Mouse (Mus musculus): ENCODE data around the gene Dync1i1. TPM values are rescaled to one million over a fixed set of nuclear protein-coding genes. Genes with fewer than 3 reads are reported as not detected.

The Dync1i1 gene
- polyA plus RNA-seq, 1 experiment = 0.20 TPM

GRCm38 (mm10) chr6:5832838-5833237, 107.4 kb downstream of the Dync1i1 start:
- Histone ChIP-seq H3K4me3 (replicated peaks; ENCODE audit: extremely low read depth, low read depth, low read length) (no peak overlapping the region), H3K4me1 (ENCODE audit: control insufficient read depth, insufficient read depth, low read length) (no peaks in the 10 kb centered on the region)
- WGBS = 95% methylated on average over 2 of the region's 2 CpGs
- TF ChIP-seq CTCF (IDR thresholded peaks at IDR 0.05; ENCODE audit: insufficient read depth, low read length) (no peak), POLR2A (IDR thresholded peaks at IDR 0.05; ENCODE audit: borderline replicate concordance, extremely low read depth, low read depth, low read length) (no peak)
- no peak for DNase-seq

- WGBS = 76% methylated on average over 5 of the region's 5 CpGs
- Histone ChIP-seq H3K4me1 (ENCODE audit: control insufficient read depth, insufficient read depth, low read length) (no peaks in the 10 kb centered on the region), H3K4me3 (replicated peaks; ENCODE audit: extremely low read depth, low read depth, low read length) (no peak overlapping the region)
- no peak for TF ChIP-seq CTCF (IDR thresholded peaks at IDR 0.05; ENCODE audit: insufficient read depth, low read length)
- TF ChIP-seq POLR2A (IDR thresholded peaks at IDR 0.05; ENCODE audit: borderline replicate concordance, extremely low read depth, low read depth, low read length) = no peak
- DNase-seq = no peak
Measured at GRCm38 (mm10) chr6:5842466-5842865, 117.0 kb downstream of the Dync1i1 start.

GRCm38 (mm10) chr6:5846154-5846553, 120.7 kb downstream of the Dync1i1 start:
- TF ChIP-seq POLR2A (IDR thresholded peaks at IDR 0.05; ENCODE audit: borderline replicate concordance, extremely low read depth, low read depth, low read length) (no peak), CTCF (IDR thresholded peaks at IDR 0.05; ENCODE audit: insufficient read depth, low read length) (no peak)
- no peak overlapping the region for H3K4me3 ChIP-seq (replicated peaks; ENCODE audit: extremely low read depth, low read depth, low read length)
- 93% methylated on average over 5 of the region's 5 CpGs for WGBS
- H3K4me1 ChIP-seq (ENCODE audit: control insufficient read depth, insufficient read depth, low read length) = no peaks in the 10 kb centered on the region
- DNase-seq = no peak

- TF ChIP-seq CTCF (IDR thresholded peaks at IDR 0.05; ENCODE audit: insufficient read depth, low read length) (no peak), POLR2A (IDR thresholded peaks at IDR 0.05; ENCODE audit: borderline replicate concordance, extremely low read depth, low read depth, low read length) (no peak)
- DNase-seq = no peak
- Histone ChIP-seq H3K4me1 (ENCODE audit: control insufficient read depth, insufficient read depth, low read length) (peaks cover 2% of the 10 kb centered on the region), H3K4me3 (replicated peaks; ENCODE audit: extremely low read depth, low read depth, low read length) (no peak overlapping the region)
- 85% methylated on average over 12 of the region's 12 CpGs for WGBS
Measured at GRCm38 (mm10) chr6:5854048-5854836, 128.8 kb downstream of the Dync1i1 start.

- TF ChIP-seq POLR2A (IDR thresholded peaks at IDR 0.05; ENCODE audit: borderline replicate concordance, extremely low read depth, low read depth, low read length) (no peak), CTCF (IDR thresholded peaks at IDR 0.05; ENCODE audit: insufficient read depth, low read length) (no peak)
- Histone ChIP-seq H3K4me1 (ENCODE audit: control insufficient read depth, insufficient read depth, low read length) (peaks cover 2% of the 10 kb centered on the region), H3K4me3 (replicated peaks; ENCODE audit: extremely low read depth, low read depth, low read length) (no peak overlapping the region)
- no peak for DNase-seq
- 41% methylated on average over 6 of the region's 6 CpGs for WGBS
Measured at GRCm38 (mm10) chr6:5855526-5855925, 130.1 kb downstream of the Dync1i1 start.

- TF ChIP-seq CTCF (IDR thresholded peaks at IDR 0.05; ENCODE audit: insufficient read depth, low read length) = peak; percentile 56
- no peak for TF ChIP-seq POLR2A (IDR thresholded peaks at IDR 0.05; ENCODE audit: borderline replicate concordance, extremely low read depth, low read depth, low read length)
- peak; percentile 22 for DNase-seq
- WGBS = 9% methylated on average over 12 of the region's 12 CpGs
- peaks cover 2% of the 10 kb centered on the region for H3K4me1 ChIP-seq (ENCODE audit: control insufficient read depth, insufficient read depth, low read length)
- H3K4me3 ChIP-seq (replicated peaks; ENCODE audit: extremely low read depth, low read depth, low read length) = no peak overlapping the region
Measured at GRCm38 (mm10) chr6:5858371-5858770, 132.9 kb downstream of the Dync1i1 start.

- peaks cover 2% of the 10 kb centered on the region for H3K4me1 ChIP-seq (ENCODE audit: control insufficient read depth, insufficient read depth, low read length)
- no peak for TF ChIP-seq POLR2A (IDR thresholded peaks at IDR 0.05; ENCODE audit: borderline replicate concordance, extremely low read depth, low read depth, low read length)
- no peak for TF ChIP-seq CTCF (IDR thresholded peaks at IDR 0.05; ENCODE audit: insufficient read depth, low read length)
- no peak for DNase-seq
- 39% methylated on average over 20 of the region's 20 CpGs for WGBS
- no peak overlapping the region for H3K4me3 ChIP-seq (replicated peaks; ENCODE audit: extremely low read depth, low read depth, low read length)
Measured at GRCm38 (mm10) chr6:5858901-5859598, 133.6 kb downstream of the Dync1i1 start.

- no peak overlapping the region for H3K4me3 ChIP-seq (replicated peaks; ENCODE audit: extremely low read depth, low read depth, low read length)
- no peak for DNase-seq
- 40% methylated on average over 8 of the region's 8 CpGs for WGBS
- TF ChIP-seq CTCF (IDR thresholded peaks at IDR 0.05; ENCODE audit: insufficient read depth, low read length) (no peak), POLR2A (IDR thresholded peaks at IDR 0.05; ENCODE audit: borderline replicate concordance, extremely low read depth, low read depth, low read length) (no peak)
- peaks cover 2% of the 10 kb centered on the region for H3K4me1 ChIP-seq (ENCODE audit: control insufficient read depth, insufficient read depth, low read length)
Measured at GRCm38 (mm10) chr6:5859630-5860029, 134.2 kb downstream of the Dync1i1 start.

GRCm38 (mm10) chr6:5866091-5866490, 140.7 kb downstream of the Dync1i1 start:
- Histone ChIP-seq H3K4me3 (replicated peaks; ENCODE audit: extremely low read depth, low read depth, low read length) (no peak overlapping the region), H3K4me1 (ENCODE audit: control insufficient read depth, insufficient read depth, low read length) (no peaks in the 10 kb centered on the region)
- no peak for TF ChIP-seq CTCF (IDR thresholded peaks at IDR 0.05; ENCODE audit: insufficient read depth, low read length)
- TF ChIP-seq POLR2A (IDR thresholded peaks at IDR 0.05; ENCODE audit: borderline replicate concordance, extremely low read depth, low read depth, low read length) = no peak
- DNase-seq = no peak
- WGBS = 63% methylated on average over 5 of the region's 5 CpGs

All from lung, adult 2 months (tissue).